Mouse (Mus musculus) hindbrain, embryonic 16.5 days (tissue): ENCODE measurements around the gene Zfr2. TPM values are rescaled to one million over a fixed set of nuclear protein-coding genes. Genes with fewer than 3 reads are reported as not detected.

Source experiments
- ATAC-seq: fragments of 200-750 bp; cut with Nextera tagmentation; 2 replicates; pipeline ENCODE4 v1.8.0; 2017; ENCODE audit warnings: moderate TSS enrichment, moderate library complexity
- H3K27ac ChIP-seq: fragments of 300-500 bp; sonication (generic); 2 replicates; pipeline ENCODE4 v1.5.1; 2014; ENCODE audit warnings: low read depth, mild to moderate bottlenecking, control low read depth, low read length, moderate library complexity
- H3K27me3 ChIP-seq: fragments of 300-500 bp; sonication (generic); replicated peaks from 2 replicates; pipeline ENCODE4 v1.6.1; 2014; ENCODE audit warnings: low read length; ENCODE audit not compliant: control insufficient read depth, insufficient read depth
- H3K36me3 ChIP-seq: fragments of 300-500 bp; sonication (generic); 2 replicates; pipeline ENCODE4 v1.6.1; 2014; ENCODE audit warnings: mild to moderate bottlenecking, low read length, moderate library complexity, mixed read lengths; ENCODE audit not compliant: control insufficient read depth, insufficient read depth
- H3K4me1 ChIP-seq: fragments of 300-500 bp; sonication (generic); 2 replicates; pipeline ENCODE4 v1.6.1; 2014; ENCODE audit warnings: low read depth, low read length; ENCODE audit not compliant: control insufficient read depth, insufficient read depth
- H3K4me2 ChIP-seq: fragments of 300-500 bp; sonication (generic); 2 replicates; pipeline ENCODE4 v1.6.1; 2014; ENCODE audit warnings: mild to moderate bottlenecking, low read length, control low read depth, moderate library complexity
- H3K4me3 ChIP-seq: fragments of 300-500 bp; sonication (generic); 2 replicates; pipeline ENCODE4 v1.5.1; 2014; ENCODE audit warnings: mild to moderate bottlenecking, low read length, control low read depth, moderate library complexity
- H3K9ac ChIP-seq: fragments of 300-500 bp; sonication (generic); 2 replicates; pipeline ENCODE4 v1.6.1; 2014; ENCODE audit warnings: low read depth, mild to moderate bottlenecking, control low read depth, low read length, moderate library complexity
- H3K9me3 ChIP-seq: fragments of 300-500 bp; sonication (generic); 2 replicates; pipeline ENCODE4 v1.6.1; 2014; ENCODE audit warnings: mild to moderate bottlenecking, low read length, moderate library complexity; ENCODE audit not compliant: control insufficient read depth
- WGBS: fragments of 180-500 bp; shearing (Covaris S2); extraction: QIAGEN DNeasy Blood & Tissue Kit; methylation state at CpG from one replicate; pipeline ENCODE4 v1.1.7; 2014; 5-methylcytosine and 5-hydroxymethylcytosine counted together
- polyA plus RNA-seq: library from polyadenylated mRNA; unstranded; fragments of >200 nt; fragmentation: Nextera tagmentation; extraction: Ambion mirVana; gene quantifications from 2 replicates; pipeline ENCODE4 v1.2.1, GENCODE M21; 2015

Zfr2 gene
- polyA plus RNA-seq, 1 experiment from 2014 or later = 23.8 TPM

DNA sequence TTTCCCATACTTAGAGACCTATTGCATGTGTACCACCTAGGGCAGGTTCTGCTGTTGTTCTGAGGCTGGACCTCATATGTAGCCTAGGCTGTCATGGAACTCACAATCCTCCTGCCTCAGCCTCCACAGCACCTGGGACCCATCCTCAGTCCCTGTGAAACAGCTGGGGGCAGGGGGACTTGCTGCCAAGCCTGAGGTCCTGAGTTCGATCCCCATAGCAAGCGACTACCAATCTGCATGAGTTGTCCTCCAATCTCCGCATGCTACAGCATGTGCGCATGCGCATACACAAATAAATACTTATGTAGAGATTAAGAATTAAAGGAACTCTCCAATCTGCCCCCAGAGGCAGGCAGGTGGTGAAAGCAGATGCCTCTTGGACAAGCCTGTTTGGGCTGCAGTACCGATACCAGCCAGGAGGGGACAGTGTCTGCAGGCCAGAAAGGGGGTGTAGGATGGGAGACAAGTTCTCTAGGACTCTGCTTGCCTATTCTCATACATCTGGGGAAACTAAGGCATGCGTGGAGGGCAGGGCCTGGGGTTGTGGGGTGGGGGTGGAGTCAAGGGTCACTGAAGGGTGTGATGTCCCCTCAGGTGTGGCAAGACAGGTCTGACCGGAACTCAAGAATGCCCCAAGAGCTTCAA, 54.7 kb downstream of the Zfr2 start:
- no peak overlapping the region for H3K27ac ChIP-seq
- no peak for ATAC-seq
- H3K4me3 ChIP-seq = no peak overlapping the region
- H3K36me3 ChIP-seq = no peaks in the 10 kb centered on the region
- peaks cover 5% of the 10 kb centered on the region; the same call in 1 of the 2 replicates for H3K4me1 ChIP-seq
- H3K27me3 ChIP-seq = peaks cover 18% of the 10 kb centered on the region
- no peak overlapping the region for H3K9ac ChIP-seq
- no peaks in the 10 kb centered on the region for H3K9me3 ChIP-seq
- 64% methylated on average over 8 of the region's 8 CpGs for WGBS
- no peak overlapping the region for H3K4me2 ChIP-seq

DNA sequence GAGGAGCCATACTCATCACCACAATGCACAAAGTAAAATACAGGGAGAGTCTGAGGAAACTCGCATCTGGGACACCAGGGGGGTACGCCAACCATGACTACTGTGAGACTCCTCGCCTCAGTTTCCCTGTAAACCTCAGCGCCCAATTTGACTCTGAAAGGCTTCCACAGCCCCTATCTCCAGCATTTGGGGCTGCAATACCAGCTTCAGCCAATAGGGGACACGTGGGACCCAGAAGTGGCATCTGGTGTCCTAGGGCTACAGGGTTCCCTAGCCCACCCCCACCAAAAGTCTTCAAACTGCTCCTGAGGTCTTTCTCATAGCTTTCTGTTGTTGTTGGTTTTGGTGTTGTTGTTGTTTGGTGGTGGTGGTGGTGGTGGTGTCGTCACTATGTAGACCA, 55.6 kb downstream of the Zfr2 start:
- Histone ChIP-seq H3K27me3 (peaks cover 13% of the 10 kb centered on the region), H3K9me3 (no peaks in the 10 kb centered on the region), H3K27ac (no peak overlapping the region), H3K4me2 (no peak overlapping the region), H3K9ac (no peak overlapping the region), H3K4me3 (no peak overlapping the region), H3K4me1 (peaks cover 5% of the 10 kb centered on the region; the same call in 1 of the 2 replicates), H3K36me3 (no peaks in the 10 kb centered on the region)
- WGBS = 26% methylated on average over 6 of the region's 6 CpGs
- no peak for ATAC-seq

DNA sequence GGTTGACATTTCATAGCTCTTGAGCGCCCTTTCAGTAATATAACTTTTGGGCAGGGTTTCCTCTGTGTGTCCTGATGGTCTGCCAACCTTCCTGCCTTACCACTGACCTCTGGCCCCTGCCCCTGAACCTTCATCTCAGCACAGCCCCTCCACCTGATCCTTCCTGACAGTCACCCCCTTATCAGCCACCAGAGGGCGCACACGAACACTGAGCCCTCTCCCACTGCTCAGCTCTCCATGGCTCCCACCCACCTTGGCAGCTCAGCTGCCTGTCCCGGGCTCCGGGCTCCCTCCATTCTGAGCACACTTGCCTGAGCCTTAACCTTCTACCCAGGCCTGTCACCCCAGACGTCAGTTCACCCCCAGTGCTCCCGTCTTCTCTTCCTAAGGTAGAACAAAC, 56.3 kb downstream of the Zfr2 start:
- no peak for ATAC-seq
- no peaks in the 10 kb centered on the region for H3K36me3 ChIP-seq
- no peak overlapping the region for H3K4me2 ChIP-seq
- peaks cover 11% of the 10 kb centered on the region for H3K4me1 ChIP-seq
- H3K27me3 ChIP-seq = peaks cover 13% of the 10 kb centered on the region
- H3K9ac ChIP-seq = no peak overlapping the region
- H3K4me3 ChIP-seq = no peak overlapping the region
- no peak overlapping the region for H3K27ac ChIP-seq
- 1% methylated on average over 7 of the region's 7 CpGs for whole genome bisulfite sequencing
- H3K9me3 ChIP-seq = no peaks in the 10 kb centered on the region

DNA sequence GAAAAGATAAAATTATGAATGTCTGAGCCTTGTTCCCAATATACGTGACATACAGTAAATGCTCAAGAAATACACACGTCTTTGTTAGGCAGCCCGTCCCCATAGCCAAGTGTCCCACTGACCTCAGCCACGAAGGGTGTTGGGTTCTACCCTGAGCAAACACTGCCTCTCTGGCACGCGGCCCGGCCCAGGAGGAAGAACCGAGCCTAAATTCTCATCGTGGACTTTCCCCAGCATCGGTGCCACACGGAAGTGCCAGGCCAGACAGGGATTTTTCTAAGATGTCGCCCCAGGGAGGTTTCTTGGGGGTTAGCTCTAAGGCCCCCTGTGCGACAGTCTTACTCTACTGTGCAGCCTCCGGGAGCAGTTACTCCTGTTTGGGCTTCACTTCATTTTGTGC, 56.9 kb downstream of the Zfr2 start:
- Histone ChIP-seq H3K9ac (no peak overlapping the region), H3K4me2 (no peak overlapping the region), H3K4me3 (no peak overlapping the region), H3K9me3 (no peaks in the 10 kb centered on the region), H3K27me3 (peaks cover 9% of the 10 kb centered on the region), H3K27ac (no peak overlapping the region), H3K36me3 (no peaks in the 10 kb centered on the region), H3K4me1 (peaks cover 16% of the 10 kb centered on the region)
- 59% methylated on average over 14 of the region's 14 CpGs for WGBS
- no peak for ATAC-seq

DNA sequence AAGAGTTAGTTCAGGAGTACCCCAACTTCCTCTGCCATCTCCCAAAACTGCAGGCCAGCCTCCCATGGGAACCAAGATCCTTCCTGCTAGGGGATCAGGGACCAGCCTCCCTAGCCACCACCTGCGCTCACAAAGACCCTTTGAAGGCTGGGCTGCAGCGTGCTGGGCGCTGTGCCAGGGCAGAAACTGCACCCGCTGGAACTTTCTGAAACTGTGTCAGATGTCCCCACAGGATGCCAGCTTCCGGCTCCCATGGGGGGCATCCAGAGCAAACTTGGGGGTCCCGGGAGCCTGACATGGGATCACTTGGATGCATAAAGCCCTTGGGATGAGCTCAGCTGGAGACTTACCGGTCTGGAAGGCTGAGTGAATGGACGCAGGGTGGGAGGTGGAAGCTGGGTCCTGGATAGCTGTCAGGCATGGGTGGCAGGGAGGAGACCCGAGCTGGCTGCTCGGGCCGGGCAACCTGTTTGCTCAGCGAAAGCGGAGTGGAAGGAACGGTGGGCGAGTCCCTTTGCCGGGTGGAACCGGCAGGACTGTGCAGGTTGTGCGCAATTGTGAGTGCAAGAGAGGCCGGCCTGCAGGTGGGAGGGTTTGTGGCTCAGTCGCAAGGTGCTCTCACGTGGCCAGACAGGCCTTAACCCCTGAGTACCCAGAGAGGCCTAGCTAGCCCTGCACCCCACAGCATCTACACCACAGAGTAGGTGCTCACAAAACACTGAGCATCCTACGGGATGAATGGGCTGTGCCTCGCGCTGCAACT, 57.9 kb downstream of the Zfr2 start:
- peak overlapping the region; percentile 22; the same call in 1 of the 2 replicates for H3K4me2 ChIP-seq
- H3K4me3 ChIP-seq = peak overlapping the region; percentile 16; the same call in 1 of the 2 replicates
- ATAC-seq = no peak
- H3K36me3 ChIP-seq = no peaks in the 10 kb centered on the region
- 0 out of 2 replicates have a peak, but pooled peaks cover 4% of the 10 kb centered on the region for H3K27me3 ChIP-seq
- 13% methylated on average over 24 of the region's 24 CpGs for WGBS
- 0 out of 2 replicates have a peak overlapping the region, but pooled peaks have one; percentile 1 for H3K9ac ChIP-seq
- H3K9me3 ChIP-seq = no peaks in the 10 kb centered on the region
- no peak overlapping the region for H3K27ac ChIP-seq
- H3K4me1 ChIP-seq = peaks cover 26% of the 10 kb centered on the region

DNA sequence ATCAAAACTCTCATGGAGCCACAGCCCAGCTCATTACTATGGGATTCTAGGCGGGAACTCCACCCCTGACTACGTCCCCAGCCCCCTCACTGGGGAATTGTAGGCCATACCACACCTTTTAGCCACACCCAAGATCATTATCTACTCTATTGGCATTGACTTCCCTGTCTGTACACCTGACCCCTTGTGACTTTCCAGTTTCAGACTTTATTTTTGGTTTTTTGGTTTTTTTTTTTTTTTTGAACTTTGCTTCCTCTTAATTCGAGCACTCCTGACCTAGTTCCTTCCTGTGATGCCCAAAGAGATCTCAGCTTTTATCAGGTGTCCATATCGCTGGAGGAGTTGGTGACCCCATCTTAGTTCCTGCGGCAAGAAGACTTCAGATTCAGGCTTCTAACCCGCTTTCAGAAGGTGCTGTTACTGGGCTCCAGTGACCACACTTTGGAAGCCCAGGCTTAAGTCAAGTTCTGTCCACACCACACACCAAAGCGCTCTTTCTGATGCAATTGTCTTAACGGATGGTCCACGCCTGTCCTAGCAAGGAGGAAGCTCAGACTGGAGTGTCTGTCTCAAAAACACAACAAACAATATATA, 58.7 kb downstream of the Zfr2 start, which contains the start of gene Tjp3:
TSS of gene Tjp3 (minus strand) at position 71 of the 594 bp plus-strand sequence.
- Histone ChIP-seq H3K36me3 (no peaks in the 10 kb centered on the region), H3K4me2 (peak within 1 kb of the TSS; percentile 96; the same call in 1 of the 2 replicates), H3K9me3 (no peaks in the 10 kb centered on the region), H3K27me3 (0 out of 2 replicates have a peak, but pooled peaks cover 4% of the 10 kb centered on the region), H3K27ac (no peak within 1 kb of the TSS), H3K9ac (0 out of 2 replicates have a peak within 1 kb of the TSS, but pooled peaks have one; percentile 1), H3K4me1 (peaks cover 24% of the 10 kb centered on the region), H3K4me3 (peak within 1 kb of the TSS; percentile 79; the same call in 1 of the 2 replicates)
- 75% methylated on average over 9 of the region's 9 CpGs for WGBS
- ATAC-seq = no peak

DNA sequence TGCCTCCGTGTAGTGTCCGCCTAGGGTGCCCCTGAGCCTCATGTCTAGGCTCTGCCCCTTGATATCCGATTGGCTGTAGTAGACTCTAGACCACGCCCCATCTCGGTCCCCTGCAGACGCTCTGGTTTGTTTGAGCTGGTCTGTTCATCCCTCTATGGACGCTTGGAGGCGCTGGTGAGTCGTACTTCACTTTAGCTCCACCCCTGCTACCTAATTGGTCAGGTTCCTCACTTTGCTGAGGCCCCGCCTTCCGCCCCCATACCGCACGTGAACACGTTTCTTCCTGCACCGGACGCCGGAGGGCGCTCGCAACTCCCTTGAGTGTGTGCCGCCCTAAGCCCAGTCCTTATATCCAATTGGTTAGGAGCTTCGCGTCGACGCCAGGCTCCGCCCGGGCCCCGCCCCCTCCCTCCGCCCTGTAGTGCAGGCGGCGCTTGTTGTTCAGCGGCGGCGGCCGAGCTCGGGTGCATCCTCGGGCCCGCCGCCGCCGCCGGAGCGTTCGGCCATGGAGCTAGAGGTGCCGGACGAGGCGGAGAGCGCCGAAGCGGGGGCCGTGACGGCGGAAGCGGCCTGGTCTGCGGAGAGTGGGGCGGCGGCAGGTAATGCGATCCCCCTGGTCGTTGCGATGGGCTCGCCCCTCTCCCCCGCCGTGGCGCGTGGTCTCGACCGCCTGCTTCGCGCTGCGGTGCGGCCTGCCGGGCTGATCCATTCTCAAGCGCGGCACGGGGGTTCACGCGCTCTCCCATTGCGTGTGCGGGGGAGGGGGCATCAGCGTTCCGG, 59.8 kb downstream of the Zfr2 start, which contains the start of gene Pip5k1c:
TSS of gene Pip5k1c (plus strand) at position 410 of the 780 bp plus-strand sequence.
- Histone ChIP-seq H3K27ac (peak within 1 kb of the TSS; percentile 90), H3K4me1 (peaks cover 24% of the 10 kb centered on the region), H3K4me2 (peak within 1 kb of the TSS; percentile 96), H3K9me3 (no peaks in the 10 kb centered on the region), H3K9ac (peak within 1 kb of the TSS; percentile 88), H3K36me3 (no peaks in the 10 kb centered on the region), H3K27me3 (0 out of 2 replicates have a peak, but pooled peaks cover 2% of the 10 kb centered on the region), H3K4me3 (peak within 1 kb of the TSS; percentile 79)
- WGBS = under 1% methylated on average over 65 of the region's 80 CpGs
- peak; percentile 95 for ATAC-seq

DNA sequence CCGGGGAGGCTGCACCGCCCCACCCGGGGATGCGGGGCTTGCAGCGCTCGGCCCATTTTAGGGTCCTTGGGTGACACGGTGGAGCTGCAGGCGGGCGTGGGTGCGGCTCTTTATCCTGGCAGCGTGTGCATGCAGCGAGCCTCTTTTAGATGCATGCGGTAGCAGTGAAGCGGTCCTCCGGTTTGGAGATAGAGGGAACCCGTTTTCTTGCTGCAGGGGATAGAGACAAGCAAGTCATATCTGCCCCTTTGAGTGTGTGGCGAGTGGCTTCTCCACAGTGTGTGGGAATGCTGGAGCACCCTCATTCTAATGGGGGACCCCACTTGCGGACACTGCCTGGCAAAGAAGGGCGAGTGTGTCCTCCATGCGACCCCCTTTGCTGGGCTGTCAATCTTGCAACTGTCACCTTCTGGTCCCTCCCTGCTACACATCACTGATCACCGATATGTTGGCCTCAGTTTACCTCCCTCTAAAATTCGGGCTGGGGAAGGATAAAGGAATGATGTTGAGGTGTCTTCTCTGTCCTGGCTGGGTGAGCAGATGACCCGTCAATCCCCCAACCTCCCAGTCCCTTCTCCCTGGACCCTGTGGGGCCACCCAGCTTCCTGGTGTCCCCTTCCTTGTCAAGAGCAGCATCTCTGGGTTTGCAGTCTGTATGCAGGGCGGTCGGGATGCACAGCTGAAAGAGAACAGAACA, 60.5 kb downstream of the Zfr2 start:
- ATAC-seq = peak; percentile 13; the same call in 1 of the 2 replicates
- 4% methylated on average over 24 of the region's 25 CpGs for WGBS
- Histone ChIP-seq H3K4me3 (peak overlapping the region; percentile 79), H3K9ac (peak overlapping the region; percentile 88), H3K27ac (peak overlapping the region; percentile 90), H3K4me1 (peaks cover 24% of the 10 kb centered on the region), H3K9me3 (no peaks in the 10 kb centered on the region), H3K36me3 (no peaks in the 10 kb centered on the region), H3K4me2 (peak overlapping the region; percentile 96), H3K27me3 (0 out of 2 replicates have a peak, but pooled peaks cover 2% of the 10 kb centered on the region)
